9 mouse cellular contexts compared by ENCODE assay signal in the genomic region with DNA sequence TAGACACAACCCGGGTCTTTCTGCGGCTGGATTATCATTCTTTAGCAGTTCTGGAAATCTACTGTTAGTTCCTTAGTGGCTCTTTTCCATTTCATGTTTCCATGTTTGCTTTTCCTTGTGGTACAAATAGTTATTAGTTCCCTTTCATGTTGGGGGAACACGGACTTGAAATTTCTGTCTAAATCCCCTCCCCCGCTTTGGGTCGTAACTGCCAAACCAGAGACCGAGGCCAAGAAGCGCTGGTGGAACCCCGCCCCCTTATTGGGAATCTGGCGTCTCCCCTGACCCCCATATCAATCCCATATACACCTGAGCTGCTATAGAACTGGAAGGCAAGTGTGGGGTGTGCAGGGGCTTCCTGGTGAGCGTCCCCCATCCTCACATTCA. TPM values are rescaled to one million over a fixed set of nuclear protein-coding genes. Genes with fewer than 3 reads are reported as not detected.
DNase-seq lines count a peak whose midpoint lies in the region; ATAC-seq and TF ChIP-seq lines count a peak whose summit lies in the region.
"Had no signal": no experiment of that assay in that cellular context is flagged by ENCODE, and none has a peak within 500 bp of the region (broad histone marks: within the 10 kb centered on the region; RNA-seq: fewer than 3 reads in every experiment).

No protein-coding gene starts in this region.

- 3% methylated on average over 10 of the region's 10 CpGs for WGBS in heart, embryonic 12.5 days
- WGBS in hindbrain, postnatal 0 days, result 2% methylated on average over 10 of the region's 10 CpGs
- 2% methylated on average over 10 of the region's 10 CpGs for WGBS in midbrain, embryonic 12.5 days

- intact Hi-C loops in heart, postnatal 14 days (cut with DNase I), result loop anchor here (5.0 kb wide), 1 partner anchor 92 kb away; no protein-coding TSS in a partner anchor

- peak overlapping the region; percentile 93 for H3K27ac ChIP-seq in heart, embryonic 12.5 days (ENCODE audit: poor library complexity, severe bottlenecking)
- H3K27ac ChIP-seq in hindbrain, postnatal 0 days, result no peak overlapping the region
- no peak overlapping the region for H3K27ac ChIP-seq in midbrain, embryonic 12.5 days (replicated peaks)

- DNase-seq in heart, postnatal 14 days, result no peak
- peak; percentile 76 for DNase-seq in cerebellum, adult 9-11 months
- DNase-seq in hindbrain, postnatal 0 days (ENCODE audit: low spot score), result no peak
- no peak for DNase-seq in testis, postnatal 14 days (ENCODE audit: low spot score)
- DNase-seq in B cell, adult 2 months, result no peak

- H3K27me3 ChIP-seq in heart, embryonic 12.5 days (replicated peaks), result no peaks in the 10 kb centered on the region
- no peaks in the 10 kb centered on the region for H3K27me3 ChIP-seq in hindbrain, postnatal 0 days (ENCODE audit: insufficient read depth, low read length)
- H3K27me3 ChIP-seq in midbrain, embryonic 12.5 days, result peaks cover 37% of the 10 kb centered on the region

- H3K4me3 ChIP-seq in heart, embryonic 12.5 days, result peak overlapping the region; percentile 78
- H3K4me3 ChIP-seq in hindbrain, postnatal 0 days (ENCODE audit: low read length), result peak overlapping the region; percentile 48
- H3K4me3 ChIP-seq in midbrain, embryonic 12.5 days, result peak overlapping the region; percentile 58

- no peaks in the 10 kb centered on the region for H3K9me3 ChIP-seq in heart, embryonic 12.5 days (replicated peaks)
- no peaks in the 10 kb centered on the region for H3K9me3 ChIP-seq in hindbrain, postnatal 0 days (ENCODE audit: low read length)
- no peaks in the 10 kb centered on the region for H3K9me3 ChIP-seq in midbrain, embryonic 12.5 days

- no peak for ATAC-seq in heart, embryonic 12.5 days (ENCODE audit: insufficient number of reproducible peaks, low FRiP score)
- no peak for ATAC-seq in hindbrain, postnatal 0 days
- no peak for ATAC-seq in midbrain, embryonic 12.5 days (ENCODE audit: low FRiP score, low read depth)
- ATAC-seq in megakaryocyte-erythroid progenitor cell, adult 5-6 weeks (replicated peaks; ENCODE audit: low FRiP score, low TSS enrichment, poor library complexity, severe bottlenecking), result no peak

- peak overlapping the region; percentile 79 for H3K9ac ChIP-seq in heart, embryonic 12.5 days
- H3K9ac ChIP-seq in hindbrain, postnatal 0 days (replicated peaks; ENCODE audit: low read length), result no peak overlapping the region
- H3K9ac ChIP-seq in midbrain, embryonic 12.5 days (replicated peaks), result 0 out of 2 replicates have a peak overlapping the region, but pooled peaks have one; percentile 8

- peak overlapping the region; percentile 100 for H3K4me2 ChIP-seq in heart, embryonic 12.5 days
- peak overlapping the region; percentile 100 for H3K4me2 ChIP-seq in hindbrain, postnatal 0 days (ENCODE audit: low read depth, low read length)
- H3K4me2 ChIP-seq in midbrain, embryonic 12.5 days (replicated peaks), result peak overlapping the region; percentile 100

- H3K4me1 ChIP-seq in heart, embryonic 12.5 days (replicated peaks), result peaks cover 35% of the 10 kb centered on the region
- peaks cover 41% of the 10 kb centered on the region for H3K4me1 ChIP-seq in hindbrain, postnatal 0 days (ENCODE audit: insufficient read depth, low read length)
- H3K4me1 ChIP-seq in midbrain, embryonic 12.5 days, result peaks cover 59% of the 10 kb centered on the region

- peaks cover 3% of the 10 kb centered on the region; the same call in 1 of the 2 replicates for H3K36me3 ChIP-seq in heart, embryonic 12.5 days
- H3K36me3 ChIP-seq in hindbrain, postnatal 0 days (ENCODE audit: insufficient read depth, low read length), result no peaks in the 10 kb centered on the region
- H3K36me3 ChIP-seq in midbrain, embryonic 12.5 days, result no peaks in the 10 kb centered on the region

- TF ChIP-seq CTCF in hindbrain, postnatal 0 days (IDR thresholded peaks at IDR 0.05; ENCODE audit: low read depth), result no peak

RNA-seq across cellular contexts. Expression of a gene that starts 0.8 kb away (rescaled TPM):
- polyA plus RNA-seq in heart, embryonic 12.5 days (2016; fragmentation: Nextera tagmentation; extraction: Ambion mirVana), result 1.6 and 1.8 TPM in 2 replicates
- 10 to 100 TPM; 18.4 to 27.3 TPM for total RNA-seq in heart, postnatal 14 days (2021)
- total RNA-seq in hindbrain, postnatal 0 days (2014; rRNA removed), result 3.7 and 5.4 TPM in 2 replicates
- polyA plus RNA-seq in hindbrain, postnatal 0 days (2015; fragmentation: Nextera tagmentation; extraction: Ambion mirVana), result 0.73 and 0.82 TPM in 2 replicates
- 0.63 and 0.71 TPM in 2 replicates for polyA plus RNA-seq in midbrain, embryonic 12.5 days (2016; fragmentation: Nextera tagmentation; extraction: Ambion mirVana)
- total RNA-seq in megakaryocyte-erythroid progenitor cell, adult 5-6 weeks (2014; fragmentation: Nextera tagmentation), result 5.0 and 6.6 TPM in 2 replicates
- 7.3 and 11.5 TPM in 2 replicates for total RNA-seq in megakaryocyte-erythroid progenitor cell, adult 5-6 weeks (2017)

RNA-seq across cellular contexts. Expression of a gene that starts 7.2 kb away (rescaled TPM):
- 0.54 TPM in 1 of 2 replicates, not detected in the other for polyA plus RNA-seq in heart, embryonic 12.5 days (2016; fragmentation: Nextera tagmentation; extraction: Ambion mirVana)
- total RNA-seq in heart, postnatal 14 days (2021), result under 1 TPM in 1 of 2 experiments, not detected in 1; 0.98 TPM
- total RNA-seq in hindbrain, postnatal 0 days (2014; rRNA removed), result not detected in 2 replicates
- polyA plus RNA-seq in hindbrain, postnatal 0 days (2015; fragmentation: Nextera tagmentation; extraction: Ambion mirVana), result not detected in 2 replicates
- 1.1 and 1.5 TPM in 2 replicates for polyA plus RNA-seq in midbrain, embryonic 12.5 days (2016; fragmentation: Nextera tagmentation; extraction: Ambion mirVana)
- total RNA-seq in megakaryocyte-erythroid progenitor cell, adult 5-6 weeks (2014; fragmentation: Nextera tagmentation), result 3.5 and 3.6 TPM in 2 replicates
- not detected in 2 replicates for total RNA-seq in megakaryocyte-erythroid progenitor cell, adult 5-6 weeks (2017)
- polyA plus RNA-seq: large intestine, adult 2 months had no signal

RNA-seq across cellular contexts. Expression of a gene that starts 16.3 kb away (rescaled TPM):
- 31.7 and 32.5 TPM in 2 replicates for polyA plus RNA-seq in heart, embryonic 12.5 days (2016; fragmentation: Nextera tagmentation; extraction: Ambion mirVana)
- total RNA-seq in heart, postnatal 14 days (2021), result 10 to 100 TPM; 44.7 to 46.1 TPM
- total RNA-seq in hindbrain, postnatal 0 days (2014; rRNA removed), result 32.1 and 40.7 TPM in 2 replicates
- 23.8 and 26.8 TPM in 2 replicates for polyA plus RNA-seq in hindbrain, postnatal 0 days (2015; fragmentation: Nextera tagmentation; extraction: Ambion mirVana)
- polyA plus RNA-seq in midbrain, embryonic 12.5 days (2016; fragmentation: Nextera tagmentation; extraction: Ambion mirVana), result 34.4 and 34.7 TPM in 2 replicates
- 24.8 and 27.7 TPM in 2 replicates for total RNA-seq in megakaryocyte-erythroid progenitor cell, adult 5-6 weeks (2014; fragmentation: Nextera tagmentation)
- total RNA-seq in megakaryocyte-erythroid progenitor cell, adult 5-6 weeks (2017), result 10.7 and 12.6 TPM in 2 replicates

RNA-seq across cellular contexts. Expression of a gene that starts 22.8 kb away (rescaled TPM):
- polyA plus RNA-seq in heart, embryonic 12.5 days (2016; fragmentation: Nextera tagmentation; extraction: Ambion mirVana), result 355 and 356 TPM in 2 replicates
- total RNA-seq in heart, postnatal 14 days (2021), result 10 to 100 TPM in 1 of 2 experiments, 1 to 10 TPM in 1; 7.9 to 14.4 TPM
- 43.6 and 45.6 TPM in 2 replicates for total RNA-seq in hindbrain, postnatal 0 days (2014; rRNA removed)
- polyA plus RNA-seq in hindbrain, postnatal 0 days (2015; fragmentation: Nextera tagmentation; extraction: Ambion mirVana), result 103 and 107 TPM in 2 replicates
- 291 and 306 TPM in 2 replicates for polyA plus RNA-seq in midbrain, embryonic 12.5 days (2016; fragmentation: Nextera tagmentation; extraction: Ambion mirVana)
- 185 and 237 TPM in 2 replicates for total RNA-seq in megakaryocyte-erythroid progenitor cell, adult 5-6 weeks (2014; fragmentation: Nextera tagmentation)
- 127 and 184 TPM in 2 replicates for total RNA-seq in megakaryocyte-erythroid progenitor cell, adult 5-6 weeks (2017)

RNA-seq across cellular contexts. Expression of a gene that starts 22.8 kb away (rescaled TPM):
- polyA plus RNA-seq in heart, embryonic 12.5 days (2016; fragmentation: Nextera tagmentation; extraction: Ambion mirVana), result 76.2 and 78.1 TPM in 2 replicates
- total RNA-seq in heart, postnatal 14 days (2021), result 10 to 100 TPM; 45.0 to 47.5 TPM
- 29.6 and 33.4 TPM in 2 replicates for total RNA-seq in hindbrain, postnatal 0 days (2014; rRNA removed)
- 12.8 and 13.9 TPM in 2 replicates for polyA plus RNA-seq in hindbrain, postnatal 0 days (2015; fragmentation: Nextera tagmentation; extraction: Ambion mirVana)
- 33.0 and 43.5 TPM in 2 replicates for polyA plus RNA-seq in midbrain, embryonic 12.5 days (2016; fragmentation: Nextera tagmentation; extraction: Ambion mirVana)
- total RNA-seq in megakaryocyte-erythroid progenitor cell, adult 5-6 weeks (2014; fragmentation: Nextera tagmentation), result 95.9 and 113 TPM in 2 replicates
- 40.2 and 68.5 TPM in 2 replicates for total RNA-seq in megakaryocyte-erythroid progenitor cell, adult 5-6 weeks (2017)
